Mouse (Mus musculus) MEL (cell line): ENCODE data around the gene Sipa1l1. TPM values are rescaled to one million over a fixed set of nuclear protein-coding genes. Genes with fewer than 3 reads are reported as not detected.

Experiments used
- DNase-seq: peaks from one replicate; pipeline ENCODE4 v3.0.0; 2011; ENCODE audit warnings: low read depth, low spot score
- H3K27ac ChIP-seq: 2 replicates; pipeline ENCODE4 v1.5.1; 2012; ENCODE audit warnings: low read depth, mild to moderate bottlenecking, control low read depth, low read length, moderate library complexity; ENCODE audit not compliant: control insufficient read depth
- H3K27me3 ChIP-seq, 2 experiments: fragments of 150-350 bp in 1 of 2; sonication (generic) in 1 of 2; 2 replicates each; pipeline ENCODE4 v1.6.1; 2012; ENCODE audit warnings: low read length in 2 of 2, mild to moderate bottlenecking in 2 of 2, improper control_type of control experiment in 1 of 2, moderate library complexity in 1 of 2; ENCODE audit not compliant: insufficient read depth in 2 of 2, control insufficient read depth in 1 of 2
- H3K36me3 ChIP-seq, 2 experiments: 2 replicates each; pipeline ENCODE4 v1.6.1; 2012 to 2014; ENCODE audit warnings: low read length in 2 of 2, improper control_type of control experiment in 1 of 2, inconsistent platforms in 1 of 2, mild to moderate bottlenecking in 1 of 2; ENCODE audit not compliant: insufficient read depth in 2 of 2, control insufficient read depth in 1 of 2
- H3K4me1 ChIP-seq, 2 experiments: fragments of 150-350 bp in 1 of 2; sonication (generic) in 1 of 2; 2 replicates each; pipeline ENCODE4 v1.6.1; 2012; ENCODE audit warnings: low read length in 2 of 2, improper control_type of control experiment in 1 of 2, mild to moderate bottlenecking in 1 of 2; ENCODE audit not compliant: insufficient read depth in 2 of 2, control insufficient read depth in 1 of 2
- H3K4me3 ChIP-seq, 2 experiments: fragments of 150-350 bp in 1 of 2; sonication (generic) in 1 of 2; 2 replicates each; pipeline ENCODE4 v1.5.1; 2012; ENCODE audit warnings: low read depth in 2 of 2, low read length in 2 of 2, mild to moderate bottlenecking in 2 of 2, moderate library complexity in 2 of 2, control low read depth in 1 of 2, improper control_type of control experiment in 1 of 2; ENCODE audit not compliant: control insufficient read depth in 1 of 2, insufficient read depth in 1 of 2
- H3K79me2 ChIP-seq: 2 replicates; pipeline ENCODE4 v1.6.1; 2012; ENCODE audit warnings: mild to moderate bottlenecking, low read length, moderate library complexity; ENCODE audit not compliant: control insufficient read depth, poor library complexity, insufficient read depth
- H3K9ac ChIP-seq: 2 replicates; pipeline ENCODE4 v1.6.1; 2012; ENCODE audit warnings: low read depth, mild to moderate bottlenecking, control low read depth, low read length, moderate library complexity; ENCODE audit not compliant: control insufficient read depth, poor library complexity, severe bottlenecking
- H3K9me3 ChIP-seq: fragments of 150-350 bp; sonication (generic); replicated peaks from 2 replicates; pipeline ENCODE4 v1.6.1; 2012; ENCODE audit warnings: mild to moderate bottlenecking, low read length, improper control_type of control experiment, moderate library complexity; ENCODE audit not compliant: insufficient read depth
- CTCF ChIP-seq, 3 experiments: IDR thresholded peaks in 2 of 3; conservative IDR thresholded peaks in 1 of 3; 2 replicates each; pipeline ENCODE4 v1.5.1; 2011 to 2012; ENCODE audit warnings: low read length in 3 of 3, low read depth in 2 of 3, mild to moderate bottlenecking in 2 of 3, improper control_type of control experiment in 1 of 3, inconsistent platforms in 1 of 3, mixed read lengths in 1 of 3, moderate library complexity in 1 of 3; ENCODE audit not compliant: control insufficient read depth in 1 of 3, insufficient read depth in 1 of 3, poor library complexity in 1 of 3, severe bottlenecking in 1 of 3
- GABPA ChIP-seq: IDR thresholded peaks from 2 replicates; pipeline ENCODE4 v1.6.1; 2012; ENCODE audit warnings: low read depth, mild to moderate bottlenecking, inconsistent platforms, low read length, improper control_type of control experiment, moderate library complexity
- GATA1 ChIP-seq: IDR thresholded peaks from 2 replicates; pipeline ENCODE4 v1.6.1; 2011; ENCODE audit warnings: low read depth, low read length, improper control_type of control experiment
- JUND ChIP-seq: IDR thresholded peaks from 2 replicates; pipeline ENCODE4 v1.6.1; 2011; ENCODE audit warnings: low read depth, mild to moderate bottlenecking, improper control_type of control experiment, low read length
- KAT2A ChIP-seq: conservative IDR thresholded peaks from 2 replicates; pipeline ENCODE4 v1.6.1; 2012; ENCODE audit warnings: low read depth, low read length, improper control_type of control experiment, inconsistent platforms
- MAFK ChIP-seq: IDR thresholded peaks from 2 replicates; pipeline ENCODE4 v1.6.1; 2011; ENCODE audit warnings: low read depth, mild to moderate bottlenecking, low read length, improper control_type of control experiment, borderline replicate concordance
- MAX ChIP-seq: IDR thresholded peaks from 2 replicates; pipeline ENCODE4 v1.6.1; 2011; ENCODE audit warnings: low read length, improper control_type of control experiment
- MAZ ChIP-seq: IDR thresholded peaks from 2 replicates; pipeline ENCODE4 v1.6.1; 2012; ENCODE audit warnings: low read depth, mild to moderate bottlenecking, inconsistent platforms, low read length, improper control_type of control experiment
- MEF2A ChIP-seq: IDR thresholded peaks from 2 replicates; pipeline ENCODE4 v1.6.1; 2014; ENCODE audit warnings: low read depth, mild to moderate bottlenecking, inconsistent platforms, low read length, improper control_type of control experiment; ENCODE audit not compliant: poor library complexity, insufficient replicate concordance, severe bottlenecking; ENCODE audit errors: extremely low read depth
- MXI1 ChIP-seq: IDR thresholded peaks from 2 replicates; pipeline ENCODE4 v1.6.1; 2011; ENCODE audit warnings: mild to moderate bottlenecking, low read depth, low read length, improper control_type of control experiment
- MYC ChIP-seq: IDR thresholded peaks from 2 replicates; pipeline ENCODE4 v1.6.1; 2011; ENCODE audit warnings: low read depth, mild to moderate bottlenecking, low read length, improper control_type of control experiment, moderate library complexity
- NELFE ChIP-seq: IDR thresholded peaks from 2 replicates; pipeline ENCODE4 v1.6.1; 2011; ENCODE audit warnings: low read depth, low read length, improper control_type of control experiment
- RAD21 ChIP-seq: IDR thresholded peaks from 2 replicates; pipeline ENCODE4 v1.6.1; 2011; ENCODE audit warnings: mild to moderate bottlenecking, low read depth, low read length, improper control_type of control experiment
- TAL1 ChIP-seq: IDR thresholded peaks from 2 replicates; pipeline ENCODE4 v1.6.1; 2012; ENCODE audit warnings: mild to moderate bottlenecking, inconsistent platforms, low read length, moderate library complexity, mixed read lengths
- USF2 ChIP-seq, 2 experiments: IDR thresholded peaks; 2 replicates each; pipeline ENCODE4 v1.6.1; 2011 to 2012; ENCODE audit warnings: improper control_type of control experiment in 2 of 2, low read length in 2 of 2, borderline replicate concordance in 1 of 2, inconsistent platforms in 1 of 2, low read depth in 1 of 2, mild to moderate bottlenecking in 1 of 2; ENCODE audit not compliant: insufficient read depth in 1 of 2
- ZKSCAN1 ChIP-seq: IDR thresholded peaks from 2 replicates; pipeline ENCODE4 v1.6.1; 2012; ENCODE audit warnings: low read depth, mild to moderate bottlenecking, inconsistent platforms, low read length, improper control_type of control experiment, moderate library complexity
- ZMIZ1 ChIP-seq: IDR thresholded peaks from 2 replicates; pipeline ENCODE4 v1.6.1; 2012; ENCODE audit warnings: low read depth, mild to moderate bottlenecking, inconsistent platforms, low read length, improper control_type of control experiment, moderate library complexity
- ZNF384 ChIP-seq: IDR thresholded peaks from 2 replicates; pipeline ENCODE4 v1.6.1; 2012; ENCODE audit warnings: low read depth, mild to moderate bottlenecking, inconsistent platforms, low read length, improper control_type of control experiment
- polyA plus RNA-seq, 2 experiments: library from polyadenylated mRNA; stranded (reverse) in 1 of 2; unstranded in 1 of 2; fragments of >175 nt in 1 of 2; fragments of >200 nt in 1 of 2; gene quantifications; 2 replicates each; pipeline versions ENCODE4 v1.2.1 to v1.2.4; 2012; ENCODE audit warnings: low replicate concordance in 2 of 2, low read depth in 1 of 2; ENCODE audit not compliant: insufficient read length in 2 of 2, insufficient read depth in 1 of 2, missing spikeins in 1 of 2
- total RNA-seq: library from RNA; depleted of rRNA; stranded (reverse); fragments of 300-350 nt; gene quantifications from 2 replicates; pipeline ENCODE4 v1.2.3, GENCODE M21; 2012

Gene Sipa1l1
- total and polyA plus RNA-seq, 3 experiments = 18.1 to 42.7 (median 19.3) TPM

DNA sequence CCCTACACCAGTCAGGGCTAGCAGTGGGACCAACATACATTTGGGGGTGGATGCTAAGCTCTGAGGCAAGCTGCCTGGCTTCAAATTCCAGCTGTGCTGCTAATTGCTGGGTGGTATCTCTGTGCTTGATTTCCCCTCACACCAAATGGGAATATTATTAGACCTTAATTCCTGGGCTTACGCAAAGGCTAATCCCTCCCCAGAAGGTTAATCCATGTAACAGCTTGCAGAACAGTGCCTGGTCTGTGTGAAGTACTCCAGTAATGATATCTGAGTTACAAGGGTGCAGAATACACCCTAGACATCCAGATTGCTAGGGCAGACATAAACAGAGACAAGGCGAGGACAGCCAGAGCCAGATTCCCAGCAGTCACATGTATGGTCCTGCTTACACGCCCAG is 42.3 kb upstream of the Sipa1l1 start (continued):
- TF ChIP-seq USF2 (IDR thresholded peaks at IDR 0.05; ENCODE audit: borderline replicate concordance in 1 of 2, insufficient read depth in 1 of 2, low read depth in 1 of 2, low read length in 2 of 2) (no peak), CTCF (IDR thresholded peaks at IDR 0.05 in 2 of 3, conservative IDR thresholded peaks at IDR 0.05 in 1 of 3; ENCODE audit: control insufficient read depth in 1 of 3, insufficient read depth in 1 of 3, low read depth in 2 of 3, low read length in 3 of 3, poor library complexity in 1 of 3, severe bottlenecking in 1 of 3) (no peak)
- TF ChIP-seq, all 39 proteins: peak for 0

DNA sequence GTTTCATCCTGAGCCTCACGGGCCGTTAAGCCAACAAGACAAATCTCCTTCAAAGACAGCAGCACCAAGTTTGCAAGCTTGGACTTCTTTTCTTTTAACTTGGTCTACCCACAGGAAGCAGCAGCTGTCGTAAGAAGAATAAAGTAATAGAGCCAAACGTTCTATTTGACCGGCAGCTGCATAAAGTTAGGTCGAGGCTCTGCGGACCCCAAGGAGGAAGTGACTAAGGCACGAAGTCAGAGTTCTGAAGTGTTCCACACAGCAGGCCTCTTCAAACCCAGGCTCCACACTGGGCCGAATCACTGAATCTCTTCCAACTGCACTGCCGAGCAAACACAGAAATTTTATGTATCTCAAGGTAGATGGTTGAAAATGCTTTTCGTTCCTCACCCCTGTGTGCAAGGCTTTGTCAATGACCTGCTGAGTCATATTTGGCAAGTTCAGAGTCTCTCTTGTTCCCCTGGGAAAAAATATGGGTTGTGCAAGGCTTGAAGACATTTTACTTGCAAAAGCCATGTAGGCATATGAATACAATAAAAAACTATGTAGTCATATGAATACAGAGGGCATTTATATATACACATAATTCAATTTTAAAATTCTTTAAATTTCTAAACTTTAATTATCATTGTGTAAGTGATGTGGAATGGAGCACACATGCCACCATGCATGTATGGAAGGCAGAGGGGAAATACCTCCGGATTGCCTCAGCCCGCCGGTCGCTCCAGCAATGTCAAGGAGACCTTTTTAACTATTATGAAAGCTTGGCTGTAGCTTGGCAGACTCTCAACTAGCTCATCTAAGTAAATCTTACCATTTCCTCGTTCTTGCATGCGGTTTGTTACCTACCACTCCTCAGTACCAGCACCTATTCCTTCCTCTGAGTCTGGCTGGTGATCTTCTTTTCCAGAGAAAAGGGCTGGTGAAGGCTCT is 29.6 kb upstream of the Sipa1l1 start:
- Histone ChIP-seq H3K4me1 (no peaks in the 10 kb centered on the region), H3K27ac (no peak overlapping the region), H3K36me3 (no peaks in the 10 kb centered on the region), H3K79me2 (no peaks in the 10 kb centered on the region), H3K27me3 (no peaks in the 10 kb centered on the region; a peak in 1 of 4 replicates), H3K4me3 (no peak overlapping the region), H3K9ac (no peak overlapping the region), H3K9me3 (no peaks in the 10 kb centered on the region)
- DNase-seq = no peak
- TF ChIP-seq MEF2A (no peak), MYC (no peak), MXI1 (no peak), KAT2A (no peak), MAFK (no peak), GABPA (no peak), JUND (no peak), GATA1 (no peak), TAL1 (no peak), MAZ (no peak), ZNF384 (no peak), ZKSCAN1 (no peak), MAX (no peak), NELFE (no peak), ZMIZ1 (no peak), USF2 (IDR thresholded peaks at IDR 0.05; ENCODE audit: borderline replicate concordance in 1 of 2, insufficient read depth in 1 of 2, low read depth in 1 of 2, low read length in 2 of 2) (no peak), RAD21 (no peak)
